Mouse (Mus musculus): Measurements from ENCODE around the gene Psmd2.

The Psmd2 gene

DNA sequence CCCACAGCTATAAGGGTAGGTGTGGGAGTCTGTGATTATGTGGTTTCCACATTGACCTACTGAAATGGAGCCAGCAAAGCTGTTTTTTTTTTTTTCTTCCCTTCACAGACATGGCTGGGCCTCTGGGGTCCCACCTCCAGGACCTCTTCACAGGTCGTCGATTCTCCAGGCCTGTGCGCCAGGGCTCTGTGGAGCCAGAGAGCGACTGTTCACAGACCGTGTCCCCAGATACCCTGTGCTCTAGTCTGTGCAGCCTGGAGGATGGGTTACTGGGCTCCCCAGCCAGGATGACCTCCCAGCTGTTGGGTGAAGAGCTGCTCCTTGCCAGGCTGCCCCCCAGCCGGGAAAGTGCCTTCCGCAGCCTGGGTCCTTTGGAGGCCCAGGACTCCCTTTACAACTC lies 49.9 kb downstream of the Psmd2 start:
- DNase-seq (ENCODE audit: extremely low read depth, insufficient read length, low spot score), result no peak

DNA sequence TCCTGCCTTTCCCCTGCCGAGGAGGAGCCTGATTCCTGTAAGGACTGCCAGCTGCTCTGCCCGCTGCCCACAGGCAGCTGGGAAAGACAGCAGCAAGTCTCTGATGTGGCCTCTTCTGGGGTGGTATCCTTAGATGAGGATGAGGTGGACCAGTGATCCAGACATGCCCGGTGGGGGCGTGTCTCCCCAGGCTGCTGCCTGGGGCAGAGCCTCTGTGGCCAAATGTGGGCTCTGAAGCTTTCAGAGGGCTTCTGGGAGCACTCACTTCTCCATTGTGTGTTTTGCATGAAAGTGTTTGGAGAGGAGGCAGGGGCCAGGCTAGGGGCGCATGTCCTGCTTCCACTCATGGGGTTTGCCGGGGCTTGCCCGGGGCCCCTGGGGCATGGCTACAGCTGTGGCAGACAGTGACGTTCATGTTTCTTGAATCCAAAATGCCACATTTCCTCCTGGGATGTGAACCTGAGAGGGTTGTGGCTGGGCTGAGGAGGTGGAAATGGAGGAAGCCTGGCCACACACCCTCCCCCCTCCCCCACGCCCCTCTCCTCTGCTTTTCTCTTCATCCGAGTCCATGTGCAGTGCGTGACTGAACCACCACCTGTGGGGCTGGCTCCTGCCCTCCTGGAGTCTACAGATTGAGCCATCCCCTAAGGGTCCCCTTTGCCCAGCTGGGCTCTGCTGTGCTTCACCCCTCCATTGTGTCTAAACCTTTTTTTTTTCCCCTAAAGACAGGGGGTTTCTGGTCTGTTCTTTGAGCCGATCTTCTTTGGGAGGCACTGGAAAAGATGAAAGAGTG lies 50.5 kb downstream of the Psmd2 start:
- no peak for DNase-seq (ENCODE audit: extremely low read depth, insufficient read length, low spot score)

DNA sequence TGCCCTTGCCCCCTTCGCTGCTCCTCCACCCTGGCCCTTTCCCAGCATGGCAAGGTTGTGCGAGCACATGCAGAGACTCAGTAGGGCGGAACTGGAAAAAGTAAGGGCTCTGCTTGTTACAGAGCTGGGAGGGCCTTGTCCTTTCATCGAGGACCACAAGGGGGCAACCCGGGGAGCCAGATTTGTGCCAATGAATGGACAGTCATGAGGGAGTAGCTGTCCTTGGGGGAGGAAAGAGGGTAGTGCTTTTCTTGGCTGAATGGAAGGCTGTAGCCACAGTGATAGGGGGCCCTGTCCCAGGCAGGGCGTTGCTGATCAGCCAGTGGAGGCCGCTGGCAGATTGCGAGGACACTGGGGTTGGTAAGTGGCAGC lies 51.1 kb downstream of the Psmd2 start:
- peak; percentile 63 for DNase-seq (ENCODE audit: extremely low read depth, insufficient read length, low spot score)

DNA sequence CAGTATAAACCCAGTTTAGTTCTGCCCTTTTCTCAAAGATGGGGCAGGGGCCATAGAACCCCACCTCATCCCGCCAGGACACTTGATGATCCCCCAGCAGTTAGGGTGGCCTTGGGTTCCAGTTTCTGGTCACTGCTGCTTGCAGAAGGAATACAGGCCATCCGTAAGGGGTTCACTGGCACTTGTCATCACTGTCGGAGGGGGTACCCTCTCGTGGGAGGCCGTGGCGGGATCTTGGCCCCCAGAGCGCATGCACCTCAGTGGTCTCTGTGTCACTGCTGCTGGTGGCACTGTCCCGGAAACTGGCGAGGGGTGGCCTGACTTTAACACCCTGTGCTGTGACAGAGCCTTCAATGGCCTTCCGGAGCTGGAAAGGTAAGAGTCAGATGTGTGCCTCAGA lies 51.6 kb downstream of the Psmd2 start:
- DNase-seq (ENCODE audit: extremely low read depth, insufficient read length, low spot score), result no peak

DNA sequence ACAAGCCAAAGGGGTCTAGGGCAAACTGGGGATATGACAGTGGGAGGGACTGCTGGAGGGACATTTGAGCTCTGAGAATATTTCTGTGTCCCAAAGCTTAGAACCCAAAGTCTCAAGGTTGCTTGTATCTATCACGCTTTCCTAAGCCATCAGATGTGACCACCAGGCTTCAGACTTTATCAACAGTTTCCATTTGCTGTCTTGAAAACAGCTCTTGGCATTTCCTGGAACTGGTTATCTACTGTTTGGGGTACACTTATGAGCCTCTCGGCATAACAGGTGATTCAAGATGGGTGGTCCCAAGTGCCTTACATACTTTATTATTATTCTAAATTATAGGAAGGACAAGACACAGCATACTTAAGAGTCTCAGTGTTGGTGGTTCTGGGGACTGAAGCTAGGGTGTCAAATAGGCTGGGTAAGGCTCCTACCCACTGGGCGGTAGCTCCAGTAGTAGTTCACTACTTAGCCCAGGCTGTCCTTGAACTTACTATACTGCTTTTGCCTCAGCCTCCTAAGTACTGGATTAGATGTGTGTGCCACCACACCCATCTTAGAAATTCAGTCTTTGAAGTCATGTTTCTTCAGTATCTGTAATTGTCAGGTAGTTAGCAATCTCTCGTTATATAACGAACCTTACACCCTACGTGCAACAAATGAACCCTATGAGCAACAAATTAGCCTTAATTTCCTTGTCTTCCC lies 52.4 kb downstream of the Psmd2 start:
- no peak for DNase-seq (ENCODE audit: extremely low read depth, insufficient read length, low spot score)

DNA sequence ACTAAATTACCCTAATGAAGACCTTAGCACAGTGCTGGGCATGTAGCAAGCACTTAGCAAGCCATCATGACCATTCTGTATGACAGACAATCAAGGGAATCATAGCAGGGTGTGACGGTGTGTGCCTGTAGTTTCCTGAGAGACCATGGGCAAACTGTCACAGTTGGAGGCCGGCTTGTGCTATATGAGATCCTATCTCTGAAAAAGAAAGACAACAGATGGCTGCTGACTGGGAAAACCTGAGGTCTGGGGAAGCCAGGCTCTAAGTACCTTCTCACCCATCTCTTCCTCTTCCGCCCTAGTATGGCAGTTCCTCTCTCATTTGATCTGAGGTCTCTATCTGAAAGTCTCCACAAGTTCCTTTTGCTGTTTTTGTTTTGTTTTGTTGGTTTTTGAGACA lies 54.3 kb downstream of the Psmd2 start:
- no peak for DNase-seq (ENCODE audit: extremely low read depth, insufficient read length, low spot score)

DNA sequence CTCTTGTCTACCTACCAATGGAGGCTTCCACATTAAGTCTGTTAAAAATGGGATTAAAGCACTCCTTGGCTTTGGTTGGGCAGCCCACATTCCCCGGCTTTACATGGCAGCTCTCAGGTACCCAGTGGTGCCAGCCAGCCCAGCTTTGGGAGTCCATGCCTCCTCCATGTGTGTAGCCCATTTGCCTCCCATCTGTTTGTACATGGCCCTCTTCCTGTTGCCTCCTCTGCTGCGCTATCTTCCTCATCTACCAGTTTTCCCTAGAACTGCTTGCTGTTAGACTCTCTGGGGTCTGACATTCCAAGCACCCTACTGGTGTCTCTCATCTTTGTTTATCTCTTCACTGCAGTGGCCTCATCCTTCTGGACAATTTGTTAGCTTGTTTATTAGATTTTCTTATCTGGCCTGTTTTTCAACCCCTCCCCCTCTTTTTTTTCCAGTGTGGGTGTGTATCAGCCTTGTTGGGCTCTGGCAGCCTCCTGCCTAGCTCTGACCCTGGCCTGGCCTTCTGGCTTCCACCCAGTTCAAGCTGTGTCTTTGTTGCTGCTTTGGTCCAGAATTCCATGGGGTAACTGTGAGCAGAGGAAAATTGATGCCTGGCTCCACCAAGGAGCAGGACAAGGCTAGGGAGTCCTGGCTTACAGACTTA lies 55.1 kb downstream of the Psmd2 start:
- DNase-seq (ENCODE audit: extremely low read depth, insufficient read length, low spot score), result no peak

DNA sequence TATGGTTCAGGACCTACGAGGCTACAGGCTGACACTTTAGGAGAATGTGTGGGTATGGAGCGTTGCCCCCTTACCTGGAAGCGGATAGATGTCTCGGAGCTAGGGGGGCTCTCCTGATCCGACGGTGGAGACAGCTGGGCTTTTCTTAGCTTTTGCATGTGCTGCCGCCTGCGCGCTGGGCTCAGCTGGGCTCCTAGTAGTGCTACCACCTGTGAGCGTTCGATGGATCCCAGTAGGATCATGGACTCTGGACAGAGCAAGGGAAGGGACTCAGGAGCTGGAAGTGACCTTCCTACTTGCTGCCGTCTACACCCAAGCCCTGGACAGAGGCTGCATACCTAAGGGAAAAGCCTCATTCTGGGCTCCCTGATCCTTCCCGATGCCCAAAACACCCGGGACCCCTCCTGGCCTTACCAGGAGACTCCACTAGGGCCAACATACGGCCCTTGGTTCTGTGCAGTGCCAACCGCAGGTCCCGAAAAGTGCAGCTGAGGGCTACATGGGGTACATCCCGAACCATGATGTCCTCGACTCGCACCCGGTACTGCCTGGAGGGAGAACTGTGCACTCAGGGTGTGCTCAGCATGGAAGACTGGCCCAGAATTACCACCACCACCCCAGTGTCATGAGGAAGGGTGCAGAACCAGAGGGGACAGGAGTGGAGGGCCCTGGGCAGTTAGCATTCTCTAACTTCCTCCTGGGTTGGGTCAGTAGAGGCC lies 56.9 kb downstream of the Psmd2 start:
- DNase-seq (ENCODE audit: extremely low read depth, insufficient read length, low spot score), result no peak

DNA sequence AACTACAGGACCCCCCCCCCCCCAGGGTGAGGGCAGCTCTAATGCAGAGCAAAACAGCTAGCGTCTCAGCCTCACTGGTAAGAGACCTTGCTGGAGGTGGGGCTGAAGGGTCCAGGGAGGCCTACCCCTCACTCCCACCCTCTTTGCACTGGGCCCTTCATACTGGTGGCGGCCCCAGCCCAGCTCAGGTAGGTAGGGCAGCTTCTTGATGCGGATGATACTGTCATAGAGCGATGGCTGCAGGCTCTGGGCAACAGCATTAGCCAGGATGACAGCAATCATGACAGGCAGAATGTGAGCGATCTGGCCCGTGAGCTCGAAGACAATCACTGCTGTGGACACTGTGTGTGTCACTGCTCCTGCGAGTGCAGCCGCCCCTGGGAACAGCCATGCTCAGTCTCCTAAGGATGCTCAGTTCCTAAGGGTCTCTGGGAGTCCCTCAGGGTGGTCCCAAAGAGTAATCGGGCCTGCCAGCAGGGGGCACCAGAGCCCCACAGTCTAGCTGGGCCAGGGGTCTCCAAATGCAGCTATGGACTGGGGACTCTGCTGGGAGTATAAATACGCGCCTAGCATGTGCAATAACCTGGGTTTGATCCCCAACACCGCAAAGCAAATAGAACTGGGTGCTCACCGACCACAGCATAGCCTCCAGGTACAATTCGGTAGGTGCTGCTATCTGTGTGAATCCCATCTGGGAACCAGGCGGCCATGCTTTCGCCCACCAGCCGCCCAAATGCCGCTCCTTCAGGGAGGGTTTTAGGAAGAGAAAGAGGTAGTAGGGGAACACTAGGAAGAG lies 57.7 kb downstream of the Psmd2 start:
- DNase-seq (ENCODE audit: extremely low read depth, insufficient read length, low spot score), result no peak

DNA sequence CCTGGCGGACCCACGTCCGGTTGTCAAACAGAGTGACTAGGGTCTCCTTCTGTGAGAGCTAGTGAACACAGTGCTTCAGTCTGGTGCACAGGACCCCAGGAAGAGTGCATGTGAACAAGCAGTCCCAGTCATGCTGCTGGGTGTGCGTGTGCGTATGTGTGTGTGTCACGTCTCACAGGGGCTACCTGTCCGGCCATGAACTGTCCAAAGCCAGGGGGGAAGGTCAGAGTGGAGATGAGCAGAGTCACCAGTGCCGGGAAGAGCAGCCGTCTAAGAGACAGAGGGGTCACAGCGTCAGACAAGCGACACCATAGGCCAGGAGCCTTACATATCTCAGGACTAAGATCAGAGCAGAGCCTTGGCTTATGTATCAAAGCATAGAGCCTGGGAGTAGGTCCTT lies 58.9 kb downstream of the Psmd2 start:
- no peak for DNase-seq (ENCODE audit: extremely low read depth, insufficient read length, low spot score)

DNA sequence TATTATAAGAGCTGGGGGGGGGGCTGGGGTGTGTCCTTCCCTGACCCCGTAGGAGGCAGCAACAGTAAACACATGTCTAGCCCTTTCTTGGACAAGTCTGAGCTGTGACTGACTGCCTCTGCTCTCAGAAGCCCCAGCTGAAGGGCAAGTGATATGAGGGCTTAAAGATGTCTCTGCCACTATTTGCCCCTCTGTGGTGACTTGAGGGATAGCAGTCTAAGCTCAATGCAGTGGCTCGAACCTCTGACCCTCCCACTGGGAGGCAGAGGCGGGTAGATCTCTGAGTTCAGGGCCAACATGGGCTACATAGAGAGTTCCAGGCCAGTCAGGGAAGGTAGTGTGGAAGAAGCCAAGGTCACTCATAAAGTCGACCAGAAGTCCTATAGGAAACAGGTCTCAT lies 59.4 kb downstream of the Psmd2 start:
- DNase-seq (ENCODE audit: extremely low read depth, insufficient read length, low spot score), result no peak

DNA sequence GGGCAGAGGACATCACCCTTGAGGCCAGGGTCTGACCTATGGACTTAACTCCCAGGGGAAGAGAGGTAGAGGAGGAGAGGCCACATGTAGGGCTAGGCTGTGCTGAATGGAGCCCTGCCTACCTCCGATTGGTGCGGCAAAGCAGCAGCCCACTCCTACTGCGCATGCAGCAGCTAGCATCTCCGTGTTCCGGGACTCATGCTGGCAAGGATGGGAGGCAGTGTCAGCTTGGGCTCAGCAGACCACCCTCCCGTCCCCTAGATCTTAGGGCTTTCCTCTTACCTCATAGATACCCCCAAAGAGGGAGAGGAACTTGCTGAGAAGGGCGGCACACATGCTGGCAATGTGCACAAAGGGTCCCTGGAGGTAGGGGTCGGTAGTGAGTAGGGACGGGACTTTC lies 60.7 kb downstream of the Psmd2 start:
- DNase-seq (ENCODE audit: extremely low read depth, insufficient read length, low spot score), result no peak

DNA sequence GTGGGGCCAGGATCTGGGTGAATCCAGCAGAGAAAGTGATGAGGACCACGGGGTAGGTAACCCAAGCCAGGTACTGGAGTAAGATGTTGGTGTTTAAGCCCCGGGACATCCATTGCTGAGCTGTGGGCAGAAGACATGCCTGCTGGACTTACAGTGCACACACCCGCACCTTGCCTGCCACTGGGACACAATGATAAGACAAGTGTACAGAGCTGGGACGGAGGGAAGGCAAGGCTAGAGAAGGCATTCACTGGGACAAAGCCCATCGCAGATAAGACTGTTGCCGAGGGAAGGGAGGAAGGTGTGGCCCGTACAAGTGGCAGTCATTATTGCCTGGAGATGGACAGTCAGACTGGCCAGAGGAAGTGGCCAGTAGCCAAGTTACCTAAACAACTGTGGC lies 61.4 kb downstream of the Psmd2 start:
- no peak for DNase-seq (ENCODE audit: extremely low read depth, insufficient read length, low spot score)
